Mouse (Mus musculus): ENCODE data around the gene Arid3a. TPM values are rescaled to one million over a fixed set of nuclear protein-coding genes. Genes with fewer than 3 reads are reported as not detected.
A peak's percentile ranks its signal among the peaks of the same experiment; 100 is the strongest.

Gene Arid3a
- polyA plus RNA-seq, 1 experiment from 2014 or later: 11.1 TPM

- peaks cover 48% of the 10 kb centered on the region for H3K4me1 ChIP-seq (replicated peaks)
- peaks cover 16% of the 10 kb centered on the region; the same call in 1 of the 2 replicates for H3K9me3 ChIP-seq
- peaks cover 54% of the 10 kb centered on the region for H3K27me3 ChIP-seq (ENCODE audit: insufficient read depth, poor library complexity, severe bottlenecking)
- 26% methylated on average over 8 of the region's 8 CpGs for WGBS
- peak overlapping the region; percentile 61 for H3K4me3 ChIP-seq
- no peak for DNase-seq (ENCODE audit: low spot score)
- peak overlapping the region; percentile 87 for H3K27ac ChIP-seq
- H3K36me3 ChIP-seq: peaks cover 30% of the 10 kb centered on the region
These were observed 62.5 kb downstream of the Arid3a start for GRCm38 (mm10) chr10:79989272-79989786.

GRCm38 (mm10) chr10:79989870-79990269 lies 63.0 kb downstream of the Arid3a start:
- WGBS: 12% methylated on average over 15 of the region's 15 CpGs
- Histone ChIP-seq H3K4me1 (replicated peaks) (peaks cover 48% of the 10 kb centered on the region), H3K27ac (peak overlapping the region; percentile 63), H3K36me3 (peaks cover 36% of the 10 kb centered on the region), H3K27me3 (ENCODE audit: insufficient read depth, poor library complexity, severe bottlenecking) (peaks cover 54% of the 10 kb centered on the region), H3K4me3 (peak overlapping the region; percentile 61), H3K9me3 (peaks cover 16% of the 10 kb centered on the region; the same call in 1 of the 2 replicates)
- DNase-seq (ENCODE audit: low spot score): peak; percentile 42

GRCm38 (mm10) chr10:79991099-79991498 lies 64.3 kb downstream of the Arid3a start:
- peaks cover 38% of the 10 kb centered on the region for H3K36me3 ChIP-seq
- no peak for DNase-seq (ENCODE audit: low spot score)
- peaks cover 53% of the 10 kb centered on the region for H3K27me3 ChIP-seq (ENCODE audit: insufficient read depth, poor library complexity, severe bottlenecking)
- H3K4me3 ChIP-seq: peak overlapping the region; percentile 2; the same call in 1 of the 2 replicates
- H3K4me1 ChIP-seq (replicated peaks): peaks cover 44% of the 10 kb centered on the region
- peaks cover 16% of the 10 kb centered on the region; the same call in 1 of the 2 replicates for H3K9me3 ChIP-seq
- WGBS: 56% methylated on average over 12 of the region's 12 CpGs
- no peak overlapping the region for H3K27ac ChIP-seq

DNA sequence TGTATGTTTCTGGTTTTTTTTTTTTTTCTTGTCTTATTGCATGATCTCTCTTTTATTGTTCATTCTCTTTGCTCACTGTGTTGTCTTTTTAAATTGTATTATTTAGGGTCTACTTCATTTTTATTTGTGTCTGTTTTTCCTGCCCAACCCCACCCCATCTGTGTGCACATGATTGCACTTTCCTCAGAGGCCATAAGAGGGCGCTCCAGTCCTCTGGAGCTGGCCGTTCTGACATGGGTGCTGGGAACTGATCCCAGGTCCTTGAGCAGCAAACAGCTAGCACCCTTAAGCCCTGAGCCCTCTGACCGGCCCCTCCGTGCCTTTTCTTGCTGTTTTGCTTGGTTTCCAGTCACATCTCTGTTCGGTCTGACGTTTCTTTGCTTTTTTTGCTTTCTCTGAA lies 64.7 kb downstream of the Arid3a start:
- no peak overlapping the region for H3K27ac ChIP-seq
- H3K4me1 ChIP-seq (replicated peaks): peaks cover 44% of the 10 kb centered on the region
- DNase-seq (ENCODE audit: low spot score): no peak
- H3K27me3 ChIP-seq (ENCODE audit: insufficient read depth, poor library complexity, severe bottlenecking): peaks cover 49% of the 10 kb centered on the region
- peaks cover 38% of the 10 kb centered on the region for H3K36me3 ChIP-seq
- peak overlapping the region; percentile 2; the same call in 1 of the 2 replicates for H3K4me3 ChIP-seq
- H3K9me3 ChIP-seq: peaks cover 16% of the 10 kb centered on the region; the same call in 1 of the 2 replicates
- 84% methylated on average over 6 of the region's 6 CpGs for whole genome bisulfite sequencing

GRCm38 (mm10) chr10:79994397-79995115 lies 67.7 kb downstream of the Arid3a start:
- WGBS: 93% methylated on average over 16 of the region's 16 CpGs

DNA sequence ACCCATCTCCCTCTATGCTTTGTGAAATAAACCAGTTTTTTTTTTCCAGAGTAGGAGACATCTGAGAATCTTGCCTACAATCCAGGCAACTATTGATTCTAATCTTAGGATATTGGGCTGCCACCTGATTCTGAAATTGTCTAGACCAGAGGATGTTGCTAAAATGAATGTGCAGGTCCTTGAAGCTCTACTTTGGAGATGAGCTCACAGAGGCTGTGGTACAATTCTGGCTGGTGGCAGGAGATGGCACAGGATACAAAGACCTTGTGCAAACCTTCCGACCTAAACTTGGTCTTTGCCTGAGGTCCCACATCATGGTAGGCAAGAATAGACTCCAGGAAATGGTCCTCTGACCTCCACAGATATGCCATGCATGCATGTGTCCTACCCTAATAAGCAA lies 68.8 kb downstream of the Arid3a start:
- 90% methylated on average over 1 of the region's 1 CpGs for WGBS
- no peak for DNase-seq (ENCODE audit: low spot score)
- Histone ChIP-seq H3K4me1 (replicated peaks) (peaks cover 26% of the 10 kb centered on the region), H3K27me3 (ENCODE audit: insufficient read depth, poor library complexity, severe bottlenecking) (peaks cover 40% of the 10 kb centered on the region), H3K27ac (peak overlapping the region; percentile 81; the same call in 1 of the 2 replicates), H3K9me3 (peaks cover 16% of the 10 kb centered on the region; the same call in 1 of the 2 replicates), H3K36me3 (peaks cover 38% of the 10 kb centered on the region), H3K4me3 (peak overlapping the region; percentile 64; the same call in 1 of the 2 replicates)

More at GRCm38 (mm10) chr10:79994397-79995115, 67.7 kb downstream of the Arid3a start:
- Histone ChIP-seq H3K27ac (no peak overlapping the region), H3K9me3 (peaks cover 16% of the 10 kb centered on the region; the same call in 1 of the 2 replicates), H3K27me3 (ENCODE audit: insufficient read depth, poor library complexity, severe bottlenecking) (peaks cover 40% of the 10 kb centered on the region), H3K36me3 (peaks cover 38% of the 10 kb centered on the region), H3K4me1 (replicated peaks) (peaks cover 33% of the 10 kb centered on the region), H3K4me3 (no peak overlapping the region)
- no peak for DNase-seq (ENCODE audit: low spot score)

- Histone ChIP-seq H3K9me3 (peaks cover 9% of the 10 kb centered on the region; the same call in 1 of the 2 replicates), H3K27ac (peak within 1 kb of the TSS; percentile 81), H3K4me1 (replicated peaks) (peaks cover 26% of the 10 kb centered on the region), H3K36me3 (peaks cover 34% of the 10 kb centered on the region), H3K27me3 (ENCODE audit: insufficient read depth, poor library complexity, severe bottlenecking) (peaks cover 40% of the 10 kb centered on the region), H3K4me3 (peak within 1 kb of the TSS; percentile 64)
- peak; percentile 97 for DNase-seq (ENCODE audit: low spot score)
- under 1% methylated on average over 34 of the region's 34 CpGs for whole genome bisulfite sequencing
These were observed 69.6 kb downstream of the Arid3a start, which contains the start of gene Abca7 for GRCm38 (mm10) chr10:79996272-79997033. Abca7 (plus strand) TSS chr10:79996494.

DNA sequence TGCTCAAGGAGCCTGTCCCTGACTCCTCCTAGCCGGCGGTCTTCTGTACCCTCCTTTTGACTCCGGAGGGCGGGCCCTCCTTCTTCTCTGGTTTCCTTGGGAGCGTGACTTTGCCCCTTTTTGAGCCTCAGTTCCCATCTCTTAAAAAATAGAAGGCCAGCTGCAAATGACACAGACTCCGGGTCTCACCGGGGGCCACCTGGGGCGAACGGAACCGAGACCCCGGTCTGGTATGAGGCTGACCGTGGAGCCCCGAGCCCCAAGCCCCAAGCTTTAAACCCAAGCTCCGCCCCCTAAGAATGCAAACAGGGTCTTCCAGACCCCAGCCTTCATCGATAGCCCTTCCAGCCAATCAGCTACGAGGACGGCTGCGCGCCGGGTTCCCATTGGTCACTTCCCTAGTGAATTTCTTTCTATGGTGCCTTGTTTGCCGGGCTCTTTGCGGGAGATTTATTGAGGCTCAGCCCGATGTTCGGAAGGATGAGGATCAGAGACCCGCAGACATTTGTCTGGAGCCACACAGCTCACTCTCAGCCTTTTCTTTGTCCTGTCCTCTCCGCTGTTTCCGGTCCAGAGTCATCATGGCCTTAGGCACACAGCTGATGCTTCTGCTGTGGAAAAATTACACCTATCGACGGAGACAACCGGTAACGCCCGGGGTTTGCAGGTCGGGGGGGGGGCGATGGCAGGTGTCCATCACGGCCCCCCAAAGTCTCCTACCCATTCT lies 70.4 kb downstream of the Arid3a start:
- peak overlapping the region; percentile 64 for H3K4me3 ChIP-seq
- peaks cover 28% of the 10 kb centered on the region for H3K4me1 ChIP-seq (replicated peaks)
- H3K27ac ChIP-seq: peak overlapping the region; percentile 81
- H3K9me3 ChIP-seq: 0 out of 2 replicates have a peak, but pooled peaks cover 2% of the 10 kb centered on the region
- WGBS: under 1% methylated on average over 35 of the region's 35 CpGs
- peaks cover 47% of the 10 kb centered on the region for H3K27me3 ChIP-seq (ENCODE audit: insufficient read depth, poor library complexity, severe bottlenecking)
- peak; percentile 92 for DNase-seq (ENCODE audit: low spot score)
- H3K36me3 ChIP-seq: peaks cover 26% of the 10 kb centered on the region

GRCm38 (mm10) chr10:79997819-79998218 lies 71.0 kb downstream of the Arid3a start:
- H3K4me1 ChIP-seq (replicated peaks): peaks cover 34% of the 10 kb centered on the region
- no peak for DNase-seq (ENCODE audit: low spot score)
- WGBS: 5% methylated on average over 15 of the region's 15 CpGs
- H3K27ac ChIP-seq: peak overlapping the region; percentile 81
- H3K36me3 ChIP-seq: peaks cover 20% of the 10 kb centered on the region
- peaks cover 54% of the 10 kb centered on the region for H3K27me3 ChIP-seq (ENCODE audit: insufficient read depth, poor library complexity, severe bottlenecking)
- H3K4me3 ChIP-seq: peak overlapping the region; percentile 64
- H3K9me3 ChIP-seq: no peaks in the 10 kb centered on the region

DNA sequence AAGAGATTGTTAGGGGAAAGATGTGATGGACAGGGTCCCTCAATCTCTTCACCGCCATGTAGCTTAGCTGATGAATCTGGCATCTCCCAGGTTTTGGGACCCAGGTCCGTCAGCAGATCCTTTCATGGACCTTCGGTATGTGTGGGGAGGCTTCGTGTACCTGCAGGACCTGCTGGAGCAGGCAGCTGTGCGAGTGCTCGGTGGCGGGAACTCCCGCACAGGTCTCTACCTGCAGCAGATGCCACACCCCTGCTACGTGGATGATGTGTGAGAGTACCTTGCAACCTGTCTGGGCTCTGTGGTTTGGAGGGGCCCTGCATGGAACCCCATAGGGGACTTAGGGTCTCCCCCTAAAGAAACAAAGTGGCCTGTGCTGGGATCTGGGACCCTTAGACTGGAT lies 75.1 kb downstream of the Arid3a start:
- WGBS: 75% methylated on average over 9 of the region's 9 CpGs
- no peaks in the 10 kb centered on the region for H3K36me3 ChIP-seq
- peaks cover 35% of the 10 kb centered on the region for H3K4me1 ChIP-seq (replicated peaks)
- H3K9me3 ChIP-seq: no peaks in the 10 kb centered on the region
- no peak overlapping the region for H3K27ac ChIP-seq
- DNase-seq (ENCODE audit: low spot score): no peak
- H3K4me3 ChIP-seq: 0 out of 2 replicates have a peak overlapping the region, but pooled peaks have one; percentile 9
- H3K27me3 ChIP-seq (ENCODE audit: insufficient read depth, poor library complexity, severe bottlenecking): peaks cover 79% of the 10 kb centered on the region

DNA sequence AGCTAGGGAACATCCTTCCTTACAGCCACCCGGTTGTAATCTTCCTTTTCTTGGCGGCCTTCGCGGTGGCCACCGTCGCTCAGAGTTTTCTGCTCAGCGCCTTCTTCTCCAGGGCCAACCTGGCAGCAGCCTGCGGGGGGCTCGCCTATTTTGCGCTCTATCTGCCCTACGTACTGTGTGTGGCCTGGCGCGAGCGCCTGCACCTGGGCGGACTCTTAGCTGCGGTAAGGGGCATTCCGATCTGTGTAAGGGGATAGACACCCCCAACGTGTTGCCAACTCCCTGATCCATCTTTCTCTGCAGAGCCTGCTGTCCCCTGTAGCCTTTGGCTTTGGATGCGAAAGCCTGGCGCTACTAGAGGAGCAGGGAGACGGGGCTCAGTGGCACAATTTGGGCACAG lies 76.0 kb downstream of the Arid3a start:
- Histone ChIP-seq H3K4me1 (replicated peaks) (peaks cover 26% of the 10 kb centered on the region), H3K4me3 (peak overlapping the region; percentile 16; the same call in 1 of the 2 replicates), H3K27ac (peak overlapping the region; percentile 29; the same call in 1 of the 2 replicates), H3K9me3 (no peaks in the 10 kb centered on the region), H3K27me3 (ENCODE audit: insufficient read depth, poor library complexity, severe bottlenecking) (peaks cover 77% of the 10 kb centered on the region), H3K36me3 (no peaks in the 10 kb centered on the region)
- 18% methylated on average over 21 of the region's 21 CpGs for WGBS
- no peak for DNase-seq (ENCODE audit: low spot score)
